Mouse (Mus musculus) hindbrain, embryonic 12.5 days (tissue): ENCODE data around the gene Cdc14a. TPM values are rescaled to one million over a fixed set of nuclear protein-coding genes. Genes with fewer than 3 reads are reported as not detected.

Source experiments
- ATAC-seq: fragments of 200-750 bp; cut with Nextera tagmentation; 2 replicates; pipeline ENCODE4 v1.8.0; 2017; ENCODE audit warnings: moderate TSS enrichment; ENCODE audit not compliant: low FRiP score
- H3K27ac ChIP-seq: fragments of 300-500 bp; sonication (generic); 2 replicates; pipeline ENCODE4 v1.5.1; 2016; ENCODE audit warnings: mild to moderate bottlenecking
- H3K27me3 ChIP-seq: fragments of 300-500 bp; sonication (generic); 2 replicates; pipeline ENCODE4 v1.6.1; 2016; ENCODE audit warnings: mild to moderate bottlenecking
- H3K36me3 ChIP-seq: fragments of 300-500 bp; sonication (generic); 2 replicates; pipeline ENCODE4 v1.6.1; 2016; ENCODE audit warnings: mild to moderate bottlenecking
- H3K4me1 ChIP-seq: fragments of 300-500 bp; sonication (generic); 2 replicates; pipeline ENCODE4 v1.6.1; 2016
- H3K4me2 ChIP-seq: fragments of 300-500 bp; sonication (generic); replicated peaks from 2 replicates; pipeline ENCODE4 v1.6.1; 2016; ENCODE audit warnings: mild to moderate bottlenecking
- H3K4me3 ChIP-seq: fragments of 300-500 bp; sonication (generic); 2 replicates; pipeline ENCODE4 v1.5.1; 2016; ENCODE audit warnings: mild to moderate bottlenecking
- H3K9ac ChIP-seq: fragments of 300-500 bp; sonication (generic); 2 replicates; pipeline ENCODE4 v1.6.1; 2016; ENCODE audit warnings: mild to moderate bottlenecking, moderate library complexity
- H3K9me3 ChIP-seq: fragments of 300-500 bp; sonication (generic); replicated peaks from 2 replicates; pipeline ENCODE4 v1.6.1; 2016; ENCODE audit warnings: mild to moderate bottlenecking
- WGBS: fragments of 180-500 bp; shearing (Covaris S2); methylation state at CpG from one replicate; pipeline ENCODE4 v1.1.7; 2016; 5-methylcytosine and 5-hydroxymethylcytosine counted together
- polyA plus RNA-seq: library from polyadenylated mRNA; unstranded; fragments of >200 nt; fragmentation: Nextera tagmentation; extraction: Ambion mirVana; gene quantifications from 2 replicates; pipeline ENCODE4 v1.2.1, GENCODE M21; 2016

The Cdc14a gene
- polyA plus RNA-seq, 1 experiment from 2014 or later, result 13.6 TPM

- H3K4me1 ChIP-seq, result 0 out of 2 replicates have a peak, but pooled peaks cover 4% of the 10 kb centered on the region
- no peak for ATAC-seq
- H3K9ac ChIP-seq, result no peak overlapping the region
- H3K9me3 ChIP-seq, result no peaks in the 10 kb centered on the region
- no peaks in the 10 kb centered on the region for H3K27me3 ChIP-seq
- H3K4me3 ChIP-seq, result no peak overlapping the region
- no peak overlapping the region for H3K4me2 ChIP-seq
- no peak overlapping the region for H3K27ac ChIP-seq
- H3K36me3 ChIP-seq, result peaks cover 4% of the 10 kb centered on the region; the same call in 1 of the 2 replicates
- 85% methylated on average over 11 of the region's 11 CpGs for WGBS
Observed at GRCm38 (mm10) chr3:116388808-116389207, 35.0 kb downstream of the Cdc14a start.

GRCm38 (mm10) chr3:116386886-116387285 lies 36.9 kb downstream of the Cdc14a start:
- H3K9ac ChIP-seq, result no peak overlapping the region
- 0 out of 2 replicates have a peak, but pooled peaks cover 4% of the 10 kb centered on the region for H3K4me1 ChIP-seq
- no peaks in the 10 kb centered on the region for H3K9me3 ChIP-seq
- no peak overlapping the region for H3K4me3 ChIP-seq
- H3K36me3 ChIP-seq, result peaks cover 4% of the 10 kb centered on the region; the same call in 1 of the 2 replicates
- no peaks in the 10 kb centered on the region for H3K27me3 ChIP-seq
- no peak for ATAC-seq
- no peak overlapping the region for H3K27ac ChIP-seq
- H3K4me2 ChIP-seq, result no peak overlapping the region

GRCm38 (mm10) chr3:116386342-116386741 lies 37.5 kb downstream of the Cdc14a start:
- WGBS, result 96% methylated on average over 6 of the region's 6 CpGs
- 0 out of 2 replicates have a peak, but pooled peaks cover 2% of the 10 kb centered on the region for H3K4me1 ChIP-seq
- H3K9me3 ChIP-seq, result no peaks in the 10 kb centered on the region
- H3K4me2 ChIP-seq, result no peak overlapping the region
- H3K4me3 ChIP-seq, result no peak overlapping the region
- no peak overlapping the region for H3K27ac ChIP-seq
- H3K36me3 ChIP-seq, result peaks cover 4% of the 10 kb centered on the region; the same call in 1 of the 2 replicates
- no peak overlapping the region for H3K9ac ChIP-seq
- ATAC-seq, result no peak
- no peaks in the 10 kb centered on the region for H3K27me3 ChIP-seq

GRCm38 (mm10) chr3:116384319-116384718 lies 39.5 kb downstream of the Cdc14a start:
- Histone ChIP-seq H3K4me2 (no peak overlapping the region), H3K4me1 (no peaks in the 10 kb centered on the region), H3K36me3 (peaks cover 4% of the 10 kb centered on the region; the same call in 1 of the 2 replicates), H3K27me3 (no peaks in the 10 kb centered on the region), H3K9me3 (no peaks in the 10 kb centered on the region), H3K9ac (no peak overlapping the region), H3K27ac (no peak overlapping the region), H3K4me3 (no peak overlapping the region)
- ATAC-seq, result no peak
- WGBS, result 85% methylated on average over 7 of the region's 7 CpGs

GRCm38 (mm10) chr3:116380319-116380718 lies 43.5 kb downstream of the Cdc14a start:
- Histone ChIP-seq H3K27ac (no peak overlapping the region), H3K4me3 (no peak overlapping the region), H3K27me3 (no peaks in the 10 kb centered on the region), H3K9ac (no peak overlapping the region), H3K36me3 (no peaks in the 10 kb centered on the region), H3K9me3 (no peaks in the 10 kb centered on the region), H3K4me2 (no peak overlapping the region), H3K4me1 (0 out of 2 replicates have a peak, but pooled peaks cover 2% of the 10 kb centered on the region)
- ATAC-seq, result no peak
- 56% methylated on average over 9 of the region's 9 CpGs for WGBS

- H3K27me3 ChIP-seq, result no peaks in the 10 kb centered on the region
- no peak overlapping the region for H3K9ac ChIP-seq
- H3K4me1 ChIP-seq, result 0 out of 2 replicates have a peak, but pooled peaks cover 2% of the 10 kb centered on the region
- WGBS, result 92% methylated on average over 2 of the region's 2 CpGs
- no peaks in the 10 kb centered on the region for H3K36me3 ChIP-seq
- H3K9me3 ChIP-seq, result no peaks in the 10 kb centered on the region
- ATAC-seq, result no peak
- no peak overlapping the region for H3K27ac ChIP-seq
- no peak overlapping the region for H3K4me3 ChIP-seq
- H3K4me2 ChIP-seq, result no peak overlapping the region
Observed at GRCm38 (mm10) chr3:116375442-116375841, 48.4 kb downstream of the Cdc14a start.

- Histone ChIP-seq H3K27me3 (no peaks in the 10 kb centered on the region), H3K9me3 (no peaks in the 10 kb centered on the region), H3K36me3 (no peaks in the 10 kb centered on the region), H3K9ac (no peak overlapping the region), H3K4me1 (0 out of 2 replicates have a peak, but pooled peaks cover 2% of the 10 kb centered on the region), H3K4me3 (no peak overlapping the region), H3K4me2 (no peak overlapping the region), H3K27ac (no peak overlapping the region)
- WGBS, result 71% methylated on average over 5 of the region's 5 CpGs
- no peak for ATAC-seq
Observed at GRCm38 (mm10) chr3:116374486-116374885, 49.3 kb downstream of the Cdc14a start.

GRCm38 (mm10) chr3:116373196-116373595 lies 50.6 kb downstream of the Cdc14a start:
- Histone ChIP-seq H3K9me3 (no peaks in the 10 kb centered on the region), H3K36me3 (no peaks in the 10 kb centered on the region), H3K4me3 (no peak overlapping the region), H3K27ac (no peak overlapping the region), H3K4me1 (0 out of 2 replicates have a peak, but pooled peaks cover 8% of the 10 kb centered on the region), H3K27me3 (no peaks in the 10 kb centered on the region), H3K4me2 (no peak overlapping the region), H3K9ac (no peak overlapping the region)
- 86% methylated on average over 6 of the region's 6 CpGs for WGBS
- no peak for ATAC-seq

- ATAC-seq, result no peak
- no peak overlapping the region for H3K9ac ChIP-seq
- H3K4me2 ChIP-seq, result no peak overlapping the region
- no peak overlapping the region for H3K27ac ChIP-seq
- H3K4me1 ChIP-seq, result 0 out of 2 replicates have a peak, but pooled peaks cover 6% of the 10 kb centered on the region
- 0 out of 2 replicates have a peak, but pooled peaks cover 3% of the 10 kb centered on the region for H3K36me3 ChIP-seq
- 41% methylated on average over 4 of the region's 4 CpGs for WGBS
- no peaks in the 10 kb centered on the region for H3K9me3 ChIP-seq
- no peak overlapping the region for H3K4me3 ChIP-seq
- no peaks in the 10 kb centered on the region for H3K27me3 ChIP-seq
Observed at GRCm38 (mm10) chr3:116368868-116369437, 54.9 kb downstream of the Cdc14a start.

- H3K4me2 ChIP-seq, result no peak overlapping the region
- H3K9ac ChIP-seq, result no peak overlapping the region
- ATAC-seq, result no peak
- 0 out of 2 replicates have a peak, but pooled peaks cover 6% of the 10 kb centered on the region for H3K4me1 ChIP-seq
- WGBS, result 91% methylated on average over 2 of the region's 2 CpGs
- H3K36me3 ChIP-seq, result 0 out of 2 replicates have a peak, but pooled peaks cover 3% of the 10 kb centered on the region
- no peaks in the 10 kb centered on the region for H3K9me3 ChIP-seq
- no peak overlapping the region for H3K4me3 ChIP-seq
- H3K27me3 ChIP-seq, result no peaks in the 10 kb centered on the region
- H3K27ac ChIP-seq, result no peak overlapping the region
Observed at GRCm38 (mm10) chr3:116366125-116366524, 57.7 kb downstream of the Cdc14a start.

GRCm38 (mm10) chr3:116361906-116362305 lies 61.9 kb downstream of the Cdc14a start:
- no peaks in the 10 kb centered on the region for H3K27me3 ChIP-seq
- WGBS, result 89% methylated on average over 7 of the region's 7 CpGs
- 0 out of 2 replicates have a peak, but pooled peaks cover 3% of the 10 kb centered on the region for H3K36me3 ChIP-seq
- H3K4me2 ChIP-seq, result no peak overlapping the region
- H3K4me1 ChIP-seq, result no peaks in the 10 kb centered on the region
- H3K9me3 ChIP-seq, result no peaks in the 10 kb centered on the region
- no peak overlapping the region for H3K4me3 ChIP-seq
- H3K27ac ChIP-seq, result no peak overlapping the region
- no peak for ATAC-seq
- no peak overlapping the region for H3K9ac ChIP-seq

GRCm38 (mm10) chr3:116361101-116361500 lies 62.7 kb downstream of the Cdc14a start:
- Histone ChIP-seq H3K9me3 (no peaks in the 10 kb centered on the region), H3K4me3 (no peak overlapping the region), H3K36me3 (0 out of 2 replicates have a peak, but pooled peaks cover 3% of the 10 kb centered on the region), H3K9ac (no peak overlapping the region), H3K4me2 (no peak overlapping the region), H3K4me1 (no peaks in the 10 kb centered on the region), H3K27ac (no peak overlapping the region), H3K27me3 (no peaks in the 10 kb centered on the region)
- no peak for ATAC-seq
- WGBS, result 93% methylated on average over 5 of the region's 5 CpGs

- Histone ChIP-seq H3K27ac (no peak overlapping the region), H3K4me1 (no peaks in the 10 kb centered on the region), H3K9ac (no peak overlapping the region), H3K27me3 (no peaks in the 10 kb centered on the region), H3K36me3 (no peaks in the 10 kb centered on the region), H3K4me2 (no peak overlapping the region), H3K4me3 (no peak overlapping the region), H3K9me3 (no peaks in the 10 kb centered on the region)
- ATAC-seq, result no peak
- WGBS, result 90% methylated on average over 7 of the region's 7 CpGs
Observed at GRCm38 (mm10) chr3:116357866-116358265, 66.0 kb downstream of the Cdc14a start.
